Mouse (Mus musculus) midbrain, embryonic 16.5 days (tissue): ENCODE data around the gene Foxl2. TPM values are rescaled to one million over a fixed set of nuclear protein-coding genes. Genes with fewer than 3 reads are reported as not detected.

ENCODE experiments used
- ATAC-seq: fragments of 200-750 bp; cut with Nextera tagmentation; 2 replicates; pipeline ENCODE4 v1.8.0; 2017; ENCODE audit warnings: moderate TSS enrichment
- H3K27ac ChIP-seq: fragments of 300-500 bp; sonication (generic); 2 replicates; pipeline ENCODE4 v1.5.1; 2014; ENCODE audit warnings: mild to moderate bottlenecking, low read length, mixed read lengths
- H3K27me3 ChIP-seq: fragments of 300-500 bp; sonication (generic); 2 replicates; pipeline ENCODE4 v1.6.1; 2014; ENCODE audit warnings: low read depth, low read length, mixed read lengths; ENCODE audit not compliant: control insufficient read depth, insufficient read depth
- H3K36me3 ChIP-seq: fragments of 300-500 bp; sonication (generic); 2 replicates; pipeline ENCODE4 v1.6.1; 2014; ENCODE audit warnings: mild to moderate bottlenecking, low read length, moderate library complexity, mixed read lengths; ENCODE audit not compliant: control insufficient read depth, insufficient read depth
- H3K4me1 ChIP-seq: fragments of 300-500 bp; sonication (generic); 2 replicates; pipeline ENCODE4 v1.6.1; 2014; ENCODE audit warnings: mild to moderate bottlenecking, low read length, mixed read lengths; ENCODE audit not compliant: control insufficient read depth, insufficient read depth
- H3K4me2 ChIP-seq: fragments of 300-500 bp; sonication (generic); 2 replicates; pipeline ENCODE4 v1.6.1; 2014; ENCODE audit warnings: mild to moderate bottlenecking, low read length, mixed read lengths
- H3K4me3 ChIP-seq: fragments of 300-500 bp; sonication (generic); 2 replicates; pipeline ENCODE4 v1.5.1; 2014; ENCODE audit warnings: low read depth, mild to moderate bottlenecking, low read length, moderate library complexity, mixed read lengths
- H3K9ac ChIP-seq: fragments of 300-500 bp; sonication (generic); 2 replicates; pipeline ENCODE4 v1.6.1; 2014; ENCODE audit warnings: low read depth, low read length, mixed read lengths
- H3K9me3 ChIP-seq: fragments of 300-500 bp; sonication (generic); replicated peaks from 2 replicates; pipeline ENCODE4 v1.6.1; 2014; ENCODE audit warnings: mild to moderate bottlenecking, low read length, mixed read lengths; ENCODE audit not compliant: control insufficient read depth, poor library complexity, severe bottlenecking
- WGBS: fragments of 180-500 bp; shearing (Covaris S2); extraction: QIAGEN DNeasy Blood & Tissue Kit; methylation state at CpG from one replicate; pipeline ENCODE4 v1.1.7; 2014; 5-methylcytosine and 5-hydroxymethylcytosine counted together
- polyA plus RNA-seq: library from polyadenylated mRNA; unstranded; fragments of >200 nt; fragmentation: Nextera tagmentation; extraction: Ambion mirVana; gene quantifications from 2 replicates; pipeline ENCODE4 v1.2.1, GENCODE M21; 2015

Gene Foxl2
- 0.49 and 0.52 TPM in 2 replicates for polyA plus RNA-seq

GRCm38 (mm10) chr9:98955103-98955715 lies at the start of gene Foxl2:
TSS of gene Foxl2 (plus strand) at chr9:98955288.
- Histone ChIP-seq H3K27me3 (peaks cover 52% of the 10 kb centered on the region), H3K9me3 (no peaks in the 10 kb centered on the region; the same call in 1 of the 2 replicates), H3K4me3 (peak within 1 kb of the TSS; percentile 37), H3K36me3 (no peaks in the 10 kb centered on the region), H3K4me1 (peaks cover 29% of the 10 kb centered on the region), H3K27ac (peak within 1 kb of the TSS; percentile 32; the same call in 1 of the 2 replicates), H3K4me2 (peak within 1 kb of the TSS; percentile 59), H3K9ac (peak within 1 kb of the TSS; percentile 35; the same call in 1 of the 2 replicates)
- under 1% methylated on average over 58 of the region's 58 CpGs for WGBS
- peak; percentile 46; the same call in 1 of the 2 replicates for ATAC-seq

GRCm38 (mm10) chr9:98920629-98921523 lies 34.2 kb upstream of the Foxl2 start:
- Histone ChIP-seq H3K4me1 (no peaks in the 10 kb centered on the region), H3K9me3 (no peaks in the 10 kb centered on the region), H3K4me2 (no peak overlapping the region), H3K27me3 (no peaks in the 10 kb centered on the region), H3K36me3 (no peaks in the 10 kb centered on the region), H3K9ac (no peak overlapping the region), H3K27ac (no peak overlapping the region), H3K4me3 (no peak overlapping the region)
- WGBS, result 91% methylated on average over 5 of the region's 5 CpGs
- no peak for ATAC-seq

- H3K27ac ChIP-seq, result no peak overlapping the region
- 11% methylated on average over 6 of the region's 6 CpGs for WGBS
- no peak overlapping the region for H3K9ac ChIP-seq
- no peak for ATAC-seq
- no peaks in the 10 kb centered on the region for H3K27me3 ChIP-seq
- H3K4me1 ChIP-seq, result no peaks in the 10 kb centered on the region
- H3K9me3 ChIP-seq, result no peaks in the 10 kb centered on the region
- no peaks in the 10 kb centered on the region for H3K36me3 ChIP-seq
- H3K4me3 ChIP-seq, result no peak overlapping the region
- no peak overlapping the region for H3K4me2 ChIP-seq
Observed at GRCm38 (mm10) chr9:98923119-98923518, 32.0 kb upstream of the Foxl2 start.

- Histone ChIP-seq H3K27me3 (no peaks in the 10 kb centered on the region; the same call in 1 of the 2 replicates), H3K27ac (no peak overlapping the region), H3K4me2 (no peak overlapping the region), H3K36me3 (no peaks in the 10 kb centered on the region), H3K4me1 (no peaks in the 10 kb centered on the region), H3K9me3 (no peaks in the 10 kb centered on the region), H3K4me3 (no peak overlapping the region), H3K9ac (no peak overlapping the region)
- no peak for ATAC-seq
- WGBS, result 55% methylated on average over 6 of the region's 6 CpGs
Observed at GRCm38 (mm10) chr9:98924183-98924582, 30.9 kb upstream of the Foxl2 start.

GRCm38 (mm10) chr9:98929496-98929895 lies 25.6 kb upstream of the Foxl2 start:
- Histone ChIP-seq H3K4me2 (no peak overlapping the region), H3K4me1 (no peaks in the 10 kb centered on the region), H3K27ac (no peak overlapping the region), H3K9ac (no peak overlapping the region), H3K36me3 (no peaks in the 10 kb centered on the region), H3K9me3 (no peaks in the 10 kb centered on the region), H3K27me3 (no peaks in the 10 kb centered on the region; the same call in 1 of the 2 replicates), H3K4me3 (no peak overlapping the region)
- WGBS, result 94% methylated on average over 2 of the region's 2 CpGs
- no peak for ATAC-seq

- Histone ChIP-seq H3K4me1 (no peaks in the 10 kb centered on the region), H3K9ac (no peak overlapping the region), H3K4me3 (no peak overlapping the region), H3K9me3 (no peaks in the 10 kb centered on the region), H3K4me2 (no peak overlapping the region), H3K27me3 (peaks cover 7% of the 10 kb centered on the region), H3K36me3 (no peaks in the 10 kb centered on the region), H3K27ac (no peak overlapping the region)
- WGBS, result 8% methylated on average over 6 of the region's 6 CpGs
- no peak for ATAC-seq
Observed at GRCm38 (mm10) chr9:98932931-98933330, 22.2 kb upstream of the Foxl2 start.

GRCm38 (mm10) chr9:98935190-98935909 lies 19.7 kb upstream of the Foxl2 start:
- Histone ChIP-seq H3K9me3 (no peaks in the 10 kb centered on the region), H3K36me3 (no peaks in the 10 kb centered on the region), H3K27ac (no peak overlapping the region), H3K27me3 (peaks cover 7% of the 10 kb centered on the region), H3K4me1 (no peaks in the 10 kb centered on the region), H3K4me2 (no peak overlapping the region), H3K4me3 (no peak overlapping the region), H3K9ac (no peak overlapping the region)
- 12% methylated on average over 16 of the region's 16 CpGs for WGBS
- peak; percentile 79 for ATAC-seq

- Histone ChIP-seq H3K4me3 (no peak overlapping the region), H3K4me1 (no peaks in the 10 kb centered on the region), H3K9me3 (no peaks in the 10 kb centered on the region), H3K27ac (no peak overlapping the region), H3K27me3 (peaks cover 7% of the 10 kb centered on the region), H3K4me2 (no peak overlapping the region), H3K36me3 (no peaks in the 10 kb centered on the region), H3K9ac (no peak overlapping the region)
- no peak for ATAC-seq
- WGBS, result 22% methylated on average over 2 of the region's 2 CpGs
Observed at GRCm38 (mm10) chr9:98939290-98939689, 15.8 kb upstream of the Foxl2 start.
